Mouse (Mus musculus) large intestine, adult 2 months (tissue): ENCODE results near the gene Ano7. TPM values are rescaled to one million over a fixed set of nuclear protein-coding genes. Genes with fewer than 3 reads are reported as not detected.

Experiments used
- DNase-seq: peaks from one replicate; pipeline ENCODE4 v3.0.0-alpha.2; 2012; ENCODE audit warnings: low read depth, low spot score
- WGBS: fragments of 180-500 bp; shearing (Covaris S2); methylation state at CpG from one replicate; pipeline ENCODE4 v1.1.7; 2018; 5-methylcytosine and 5-hydroxymethylcytosine counted together
- polyA plus RNA-seq: library from polyadenylated mRNA; depleted of rRNA; stranded (reverse); fragments of >200 nt; gene quantifications from 2 replicates; pipeline ENCODE4 v1.2.3, GENCODE M21; 2012; rRNA removed

Ano7 gene
- 20.0 and 35.3 TPM in 2 replicates for polyA plus RNA-seq

DNA sequence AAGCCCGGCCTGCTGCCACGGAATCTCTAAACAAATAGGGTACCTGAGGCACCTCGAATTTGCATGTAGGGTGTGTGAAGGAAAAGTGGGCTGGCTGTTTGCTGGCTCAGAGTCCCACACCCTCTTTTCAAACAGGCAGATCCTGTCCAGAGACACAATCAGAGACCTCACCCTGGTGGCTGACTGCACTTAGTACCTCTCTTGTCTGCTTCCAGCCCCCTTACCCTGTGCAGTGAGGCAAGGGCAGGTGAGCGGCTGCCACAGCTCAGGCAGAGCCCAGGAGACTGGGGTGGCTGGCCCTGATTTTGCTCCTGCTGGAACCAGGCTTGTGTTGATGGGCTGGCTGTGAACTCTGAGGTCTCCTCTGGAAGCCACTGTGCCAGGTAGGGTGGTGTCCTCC, at the start of gene Ano7:
Gene Ano7, plus strand, starts transcription at position 266 of the 400 bp plus-strand sequence.
- WGBS = 28% methylated on average over 4 of the region's 4 CpGs
- peak; percentile 14 for DNase-seq

DNA sequence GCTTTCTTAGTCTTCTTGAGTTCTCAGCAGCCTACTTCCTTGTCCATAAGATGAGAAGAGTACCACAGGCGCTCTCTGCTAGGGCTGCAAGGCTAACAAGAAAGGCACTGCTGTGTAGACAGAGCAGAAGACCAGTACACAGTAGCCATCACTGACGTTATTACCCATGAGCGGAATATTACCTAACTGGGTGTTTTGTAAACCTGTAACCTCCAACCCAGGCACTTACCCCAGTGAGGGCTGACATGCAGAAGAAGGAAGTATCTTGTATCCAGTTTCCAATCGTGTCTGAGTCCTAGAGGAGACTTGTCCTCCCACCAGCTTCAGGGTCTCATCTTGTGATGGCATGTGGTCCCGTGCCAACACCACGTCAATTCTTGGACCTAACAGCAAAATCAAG, 49.8 kb upstream of the Ano7 start:
- 91% methylated on average over 6 of the region's 6 CpGs for WGBS
- no peak for DNase-seq

DNA sequence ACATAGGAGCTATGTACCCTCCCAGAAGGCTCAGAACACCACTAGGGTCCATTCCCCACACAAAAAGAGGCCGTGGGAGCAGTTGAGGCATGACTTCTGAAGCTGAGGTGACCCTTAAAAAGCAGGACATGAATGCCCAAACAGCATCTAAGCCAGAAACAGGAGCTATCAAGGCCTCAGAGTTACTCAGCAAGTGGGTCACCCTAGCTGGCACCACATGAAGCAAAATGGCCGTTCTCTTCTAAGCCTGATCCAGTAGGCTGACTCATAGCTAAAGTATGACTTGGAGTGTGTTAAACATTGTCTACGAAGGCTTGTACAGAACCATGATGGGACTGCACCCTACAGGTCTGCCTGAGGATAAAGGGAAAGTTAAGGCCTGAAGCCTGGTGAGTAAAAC, 47.3 kb upstream of the Ano7 start:
- 68% methylated on average over 3 of the region's 3 CpGs for WGBS
- no peak for DNase-seq

- WGBS = 89% methylated on average over 2 of the region's 2 CpGs
- DNase-seq = no peak
Observed at GRCm38 (mm10) chr1:93334621-93335020, 39.1 kb upstream of the Ano7 start.

DNA sequence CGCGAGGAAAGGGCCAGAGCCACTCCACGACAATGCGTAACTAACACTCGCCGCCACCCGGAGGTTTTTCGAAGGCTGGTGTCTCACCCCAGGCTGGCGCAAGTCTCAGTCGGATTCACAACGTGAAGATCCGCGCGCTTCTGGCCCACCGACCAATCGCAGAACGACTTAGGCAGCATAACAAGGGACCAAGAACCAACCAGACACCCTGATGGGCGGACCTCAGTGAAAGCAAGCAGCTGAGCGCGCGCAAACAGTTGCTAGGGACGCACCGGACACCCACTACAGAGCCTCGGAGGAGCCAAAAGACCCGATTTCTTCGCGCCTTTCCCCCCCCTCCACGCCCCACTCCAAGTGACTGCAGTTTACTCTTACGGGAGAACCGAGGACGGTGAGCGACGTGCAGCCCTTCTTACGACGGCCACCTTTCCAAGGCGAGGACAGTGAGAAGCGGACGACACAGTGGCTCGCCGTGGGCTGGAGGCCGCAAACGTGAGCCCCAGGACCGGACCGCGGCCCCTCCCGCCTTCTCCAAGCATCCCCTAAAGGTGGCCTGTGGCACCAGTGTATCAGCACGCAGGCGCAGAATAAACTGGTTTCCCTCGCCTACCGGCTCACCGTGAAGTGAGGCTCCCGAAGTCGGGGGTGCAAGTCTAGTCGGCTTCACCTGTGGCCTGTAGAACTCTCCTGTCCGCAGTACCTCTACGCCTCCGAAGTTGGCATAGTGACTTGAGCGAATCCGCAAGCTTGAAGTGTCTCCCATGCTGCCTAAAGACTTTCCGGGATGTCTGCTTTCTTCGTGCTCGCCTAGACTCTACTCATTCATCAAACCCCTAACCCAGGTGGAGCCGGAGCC, 30.9 kb upstream of the Ano7 start, which contains the start of the genes Ppp1r7 and Pask:
Gene Ppp1r7, plus strand, starts transcription at position 207 of the 856 bp plus-strand sequence.
Gene Pask, minus strand, starts transcription at position 835 of the 856 bp plus-strand sequence.
- under 1% methylated on average over 63 of the region's 63 CpGs for WGBS
- peak; percentile 92 for DNase-seq

DNA sequence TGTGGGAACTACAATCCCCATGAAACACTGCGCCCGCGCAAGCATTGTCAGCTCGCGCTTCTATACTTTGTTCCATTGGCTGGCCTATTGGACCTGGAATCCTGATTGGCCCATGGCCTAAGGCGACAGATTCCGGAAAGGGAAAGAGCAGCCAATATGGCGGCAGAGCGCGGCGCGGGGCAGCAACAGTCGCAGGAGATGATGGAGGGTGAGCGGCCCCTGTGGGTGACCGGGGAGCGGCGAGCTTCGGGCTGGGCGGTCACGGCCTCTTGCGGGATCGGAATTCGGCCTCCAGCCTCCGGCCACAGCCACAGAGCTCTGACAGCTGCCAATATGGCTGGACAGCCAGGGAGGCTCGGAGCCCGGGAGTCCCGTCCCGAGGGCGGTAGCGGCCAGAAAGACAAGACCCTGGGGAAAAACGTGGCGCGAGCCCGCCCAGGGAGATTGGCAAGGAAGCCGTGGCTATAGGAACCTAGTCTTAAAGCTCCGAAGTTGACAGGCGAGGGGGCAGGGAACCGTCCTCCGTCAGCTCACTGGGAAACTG, 30.2 kb upstream of the Ano7 start:
- peak; percentile 94 for DNase-seq
- under 1% methylated on average over 39 of the region's 39 CpGs for WGBS

DNA sequence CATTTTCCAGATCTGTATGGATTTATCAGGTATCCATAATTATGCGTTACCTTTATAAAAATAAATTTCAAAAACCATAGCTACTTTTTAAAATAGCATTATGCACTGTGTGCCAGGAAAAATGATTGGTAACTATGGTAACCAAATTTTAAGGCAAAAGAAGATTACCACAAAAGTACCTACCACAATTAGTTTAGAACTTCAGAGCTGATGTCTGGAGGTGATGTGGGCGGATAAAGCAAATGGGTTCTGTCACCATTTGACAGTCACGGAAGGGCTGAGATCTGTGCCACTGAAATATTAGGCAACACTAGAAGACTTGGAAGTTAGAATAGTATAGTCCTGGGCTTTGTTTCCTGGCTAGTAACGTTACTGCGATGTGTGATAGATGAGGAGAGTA, 26.6 kb upstream of the Ano7 start:
- no peak for DNase-seq
- WGBS = 90% methylated on average over 5 of the region's 5 CpGs

DNA sequence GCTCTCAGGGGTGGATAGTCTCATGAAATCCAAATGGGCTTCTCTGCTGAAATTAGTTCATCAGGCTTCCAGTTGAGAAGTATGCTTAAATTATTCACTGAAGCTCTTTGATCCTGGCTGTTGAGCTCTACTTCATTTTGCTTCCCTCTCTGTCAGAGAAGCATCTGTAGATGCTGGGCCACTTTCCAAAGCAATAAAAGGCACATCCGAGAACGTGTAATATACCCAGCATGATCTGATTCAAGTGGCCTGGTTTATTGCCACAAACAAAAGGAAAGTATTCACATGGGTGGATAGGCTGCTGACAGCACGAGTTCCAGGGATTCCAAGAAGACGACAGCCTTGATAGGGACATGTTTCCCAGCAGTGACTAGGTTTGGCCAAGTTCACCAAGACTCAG, 24.0 kb upstream of the Ano7 start:
- whole genome bisulfite sequencing = 9% methylated on average over 4 of the region's 4 CpGs
- DNase-seq = no peak

DNA sequence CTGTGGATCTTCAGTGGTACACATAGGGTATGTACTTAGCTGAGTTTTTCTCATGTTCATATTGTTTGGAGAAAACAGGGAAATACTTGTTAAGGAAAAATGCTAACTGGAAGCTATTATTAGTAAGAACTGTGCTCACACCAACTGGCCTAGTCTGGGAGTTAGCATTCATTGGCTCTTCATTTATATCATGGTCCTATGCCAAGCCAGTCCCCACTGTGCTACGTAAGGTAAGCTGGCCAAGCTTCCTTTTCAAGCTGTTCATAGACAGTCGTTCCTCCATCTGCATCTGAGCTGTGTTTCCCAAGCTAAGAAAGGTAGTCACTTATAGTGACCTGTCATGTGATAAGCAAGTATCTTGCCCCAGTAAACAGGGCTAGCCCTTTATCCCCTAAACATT, 21.0 kb upstream of the Ano7 start:
- WGBS = 91% methylated on average over 2 of the region's 2 CpGs
- no peak for DNase-seq

GRCm38 (mm10) chr1:93362661-93363060, 11.1 kb upstream of the Ano7 start:
- 84% methylated on average over 4 of the region's 4 CpGs for WGBS
- no peak for DNase-seq

DNA sequence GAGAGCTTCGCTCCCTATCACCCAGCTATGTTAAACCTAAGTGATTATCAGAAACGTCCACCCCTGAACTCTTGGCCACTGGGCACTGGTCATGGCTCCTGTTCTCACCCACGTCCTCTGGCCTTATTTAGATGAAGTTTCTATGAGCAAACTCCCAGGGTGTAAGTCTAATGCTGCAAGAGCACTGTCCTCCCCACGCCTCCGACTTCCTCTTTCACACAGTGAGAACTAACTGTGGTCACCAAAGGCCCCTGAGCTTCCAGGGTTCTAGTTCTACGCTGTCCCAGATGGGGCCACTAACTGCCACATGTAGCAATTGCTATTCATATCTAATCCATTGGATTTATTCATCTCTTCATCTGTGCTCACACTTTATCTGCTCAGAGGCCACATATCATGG, 8.1 kb upstream of the Ano7 start:
- no peak for DNase-seq
- WGBS = 93% methylated on average over 6 of the region's 6 CpGs

GRCm38 (mm10) chr1:93377307-93377706, 3.6 kb downstream of the Ano7 start:
- 58% methylated on average over 5 of the region's 5 CpGs for WGBS
- DNase-seq = no peak

DNA sequence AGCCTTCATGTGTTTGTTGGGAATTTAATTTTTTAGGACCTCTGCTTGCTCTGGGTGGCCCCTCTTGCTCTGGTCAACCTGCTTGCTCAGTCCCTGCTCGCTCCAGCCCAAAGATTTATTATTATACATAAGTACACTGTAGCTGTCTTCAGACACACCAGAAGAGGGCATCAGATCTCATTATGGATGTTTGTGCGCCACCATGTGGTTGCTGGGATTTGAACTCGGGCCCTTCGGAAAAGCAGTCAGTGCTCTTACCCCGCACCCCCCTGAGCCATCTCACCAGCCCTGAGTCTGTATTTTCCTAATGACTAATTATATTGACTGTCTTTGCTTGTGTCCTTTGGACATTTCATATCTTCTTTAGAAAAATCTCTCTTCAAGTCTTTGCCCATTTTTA, 5.4 kb downstream of the Ano7 start:
- WGBS = 77% methylated on average over 5 of the region's 5 CpGs
- DNase-seq = no peak

GRCm38 (mm10) chr1:93387198-93387597, 13.5 kb downstream of the Ano7 start:
- 32% methylated on average over 2 of the region's 2 CpGs for WGBS
- no peak for DNase-seq

DNA sequence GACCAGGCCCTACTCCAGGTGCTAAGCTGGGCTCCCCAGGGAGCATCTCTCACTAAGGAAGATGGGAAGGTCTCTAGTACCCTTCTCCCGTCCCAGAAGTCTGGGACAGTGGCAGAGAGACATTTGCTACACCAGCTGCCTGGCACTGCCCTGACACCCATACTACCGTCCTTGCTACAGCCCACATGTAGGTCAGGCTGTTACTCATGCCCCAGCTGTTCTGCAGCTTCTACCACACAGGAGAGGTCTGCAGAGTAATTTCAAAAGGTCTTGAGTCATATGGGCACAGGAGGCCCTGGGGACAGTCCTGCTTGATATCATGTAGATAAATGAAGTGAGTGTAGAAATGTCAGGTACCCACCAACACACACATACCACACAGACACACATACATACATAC, 15.2 kb downstream of the Ano7 start:
- 81% methylated on average over 2 of the region's 2 CpGs for WGBS
- no peak for DNase-seq

DNA sequence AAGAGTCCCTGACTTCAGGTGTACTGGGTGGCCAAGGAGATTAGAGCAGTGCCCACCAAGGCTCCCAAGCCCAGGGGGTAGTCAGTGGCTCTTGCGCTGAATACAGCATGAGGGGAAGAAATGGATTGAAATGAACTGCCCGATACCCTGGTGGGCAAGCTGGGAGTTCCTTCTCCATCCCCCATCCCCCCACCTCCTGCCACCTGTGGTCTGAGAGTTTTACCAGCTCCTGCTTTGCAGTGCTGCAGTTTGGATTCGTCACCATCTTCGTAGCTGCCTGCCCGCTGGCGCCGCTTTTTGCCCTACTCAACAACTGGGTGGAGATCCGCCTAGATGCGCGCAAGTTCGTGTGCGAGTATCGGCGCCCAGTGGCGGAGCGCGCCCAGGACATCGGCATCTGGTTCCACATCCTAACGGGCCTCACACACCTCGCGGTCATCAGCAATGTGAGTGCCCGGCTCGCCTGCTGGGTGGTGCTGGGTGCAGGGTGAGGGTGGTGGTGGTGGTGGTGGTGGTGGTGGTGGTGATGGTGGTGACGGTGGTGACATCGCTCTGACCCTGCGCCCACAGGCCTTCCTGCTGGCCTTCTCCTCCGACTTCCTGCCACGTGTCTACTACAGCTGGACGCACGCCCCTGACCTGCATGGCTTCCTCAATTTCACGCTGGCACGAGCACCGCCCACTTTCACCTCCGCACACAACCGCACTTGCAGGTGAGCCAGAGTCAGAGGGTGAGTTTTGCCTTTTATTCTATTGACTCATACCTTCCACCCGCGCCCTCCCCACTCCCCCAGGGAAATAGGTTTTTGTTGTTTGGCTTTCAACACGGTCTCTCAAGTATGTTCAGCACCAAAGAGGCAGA, 27.7 kb downstream of the Ano7 start:
- DNase-seq = peak; percentile 13
- 8% methylated on average over 38 of the region's 38 CpGs for WGBS

DNA sequence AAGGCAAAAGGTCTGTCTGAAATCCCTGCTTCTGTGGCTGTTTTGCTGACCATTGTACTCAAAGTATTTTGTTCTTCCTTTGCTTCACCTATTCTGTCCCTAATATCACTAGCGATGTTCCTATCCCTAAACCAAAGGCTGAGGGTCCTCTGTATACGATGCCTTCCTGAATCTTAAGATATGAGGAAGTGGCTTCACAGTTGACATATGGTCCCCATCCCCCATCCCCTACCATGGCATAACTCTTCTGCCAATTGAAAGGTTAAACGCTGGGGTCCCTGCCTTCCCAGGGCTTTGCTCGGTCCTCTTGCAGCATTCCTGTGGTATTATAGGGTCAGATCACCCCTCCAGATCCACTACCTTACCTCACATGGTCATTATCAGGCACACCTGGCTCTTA, 29.7 kb downstream of the Ano7 start:
- DNase-seq = no peak
- WGBS = 88% methylated on average over 4 of the region's 4 CpGs

GRCm38 (mm10) chr1:93432087-93432486, 58.4 kb downstream of the Ano7 start:
- DNase-seq = no peak
- WGBS = 75% methylated on average over 6 of the region's 6 CpGs

DNA sequence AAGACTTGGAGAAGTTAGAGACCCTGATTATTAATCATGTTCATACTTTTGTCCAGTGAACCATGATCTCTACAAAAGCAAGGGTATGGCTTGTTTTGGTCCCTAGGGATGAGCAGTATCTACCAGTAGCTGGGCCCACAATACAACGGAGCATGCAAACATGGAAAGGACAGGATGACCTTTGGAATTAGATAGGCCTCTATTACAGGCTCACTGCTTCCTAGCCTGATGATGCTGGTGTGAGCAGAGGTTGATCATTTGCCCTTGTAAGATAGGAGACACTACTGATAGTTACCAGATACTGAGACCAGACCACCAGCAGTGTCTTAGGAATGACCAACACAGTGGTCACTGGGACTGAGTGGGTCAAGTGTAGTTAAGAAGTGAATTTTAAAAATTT, 65.6 kb downstream of the Ano7 start:
- DNase-seq = no peak
- 46% methylated on average over 1 of the region's 1 CpGs for WGBS

DNA sequence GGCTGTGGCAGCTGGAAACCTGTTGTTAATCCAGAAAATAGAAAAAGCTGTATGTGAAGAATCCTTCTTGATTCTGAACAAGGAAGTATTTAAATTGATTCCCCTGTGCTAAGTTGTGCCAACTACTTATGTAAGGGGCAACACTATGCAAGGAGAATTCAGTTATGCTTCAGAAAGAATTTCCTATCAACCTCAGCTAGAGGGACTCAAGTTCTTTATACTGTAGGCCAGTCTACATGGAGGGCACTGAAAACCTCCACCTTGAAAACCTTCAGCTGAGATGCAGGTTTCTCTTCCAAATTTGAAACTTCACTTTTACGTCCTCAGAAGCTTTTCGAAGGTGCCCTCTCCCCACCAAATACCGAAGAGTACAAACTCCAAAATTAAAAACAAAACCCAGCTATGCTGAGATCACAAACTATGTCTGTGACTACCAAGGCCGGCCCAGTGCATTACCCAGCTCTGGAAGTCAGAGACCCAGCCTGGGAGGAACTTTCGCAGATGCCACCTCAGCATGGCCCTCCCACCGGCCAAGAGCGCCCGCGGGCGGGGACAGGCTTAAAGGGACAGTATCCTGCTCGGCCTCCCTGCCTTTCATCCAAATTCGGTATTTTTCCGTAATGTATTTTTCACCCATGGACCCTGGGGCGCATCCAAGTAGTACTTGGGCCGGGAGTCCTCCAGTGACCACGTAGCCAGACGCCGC, 70.8 kb downstream of the Ano7 start:
- 2% methylated on average over 18 of the region's 18 CpGs for WGBS
- DNase-seq = peak; percentile 56
